Mouse (Mus musculus) kidney, embryonic 14.5 days (tissue): ENCODE data around the gene Knl1. TPM values are rescaled to one million over a fixed set of nuclear protein-coding genes. Genes with fewer than 3 reads are reported as not detected.
A peak's percentile ranks its signal among the peaks of the same experiment; 100 is the strongest.

ENCODE experiments used
- ATAC-seq: fragments of 200-750 bp; cut with Nextera tagmentation; 2 replicates; pipeline ENCODE4 v1.8.0; 2017; ENCODE audit warnings: moderate number of reproducible peaks, mild to moderate bottlenecking, moderate TSS enrichment, moderate library complexity; ENCODE audit not compliant: low FRiP score, low TSS enrichment
- H3K27ac ChIP-seq: fragments of 300-500 bp; sonication (generic); 2 replicates; pipeline ENCODE4 v1.5.1; 2014; ENCODE audit warnings: low read depth, mild to moderate bottlenecking, low read length, moderate library complexity, mixed read lengths
- H3K27me3 ChIP-seq: fragments of 300-500 bp; sonication (generic); 2 replicates; pipeline ENCODE4 v1.6.1; 2014; ENCODE audit warnings: mild to moderate bottlenecking, low read length; ENCODE audit not compliant: control insufficient read depth, insufficient read depth
- H3K36me3 ChIP-seq: fragments of 300-500 bp; sonication (generic); 2 replicates; pipeline ENCODE4 v1.6.1; 2014; ENCODE audit warnings: low read length, mixed read lengths; ENCODE audit not compliant: control insufficient read depth, insufficient read depth
- H3K4me1 ChIP-seq: fragments of 300-500 bp; sonication (generic); 2 replicates; pipeline ENCODE4 v1.6.1; 2014; ENCODE audit warnings: low read length, mixed read lengths; ENCODE audit not compliant: control insufficient read depth, insufficient read depth
- H3K4me2 ChIP-seq: fragments of 300-500 bp; sonication (generic); replicated peaks from 2 replicates; pipeline ENCODE4 v1.6.1; 2014; ENCODE audit warnings: low read depth, mild to moderate bottlenecking, low read length
- H3K4me3 ChIP-seq: fragments of 300-500 bp; sonication (generic); 2 replicates; pipeline ENCODE4 v1.5.1; 2014; ENCODE audit warnings: mild to moderate bottlenecking, low read length
- H3K9ac ChIP-seq: fragments of 300-500 bp; sonication (generic); 2 replicates; pipeline ENCODE4 v1.6.1; 2014; ENCODE audit warnings: low read depth, mild to moderate bottlenecking, low read length, moderate library complexity
- H3K9me3 ChIP-seq: fragments of 300-500 bp; sonication (generic); 2 replicates; pipeline ENCODE4 v1.6.1; 2016; ENCODE audit warnings: low read length; ENCODE audit not compliant: control insufficient read depth
- WGBS: fragments of 180-500 bp; shearing (Covaris S2); extraction: QIAGEN DNeasy Blood & Tissue Kit; methylation state at CpG from one replicate; pipeline ENCODE4 v1.1.7; 2014; 5-methylcytosine and 5-hydroxymethylcytosine counted together
- polyA plus RNA-seq: library from polyadenylated mRNA; unstranded; fragments of >200 nt; fragmentation: Nextera tagmentation; extraction: Ambion mirVana; gene quantifications from 2 replicates; pipeline ENCODE4 v1.2.1, GENCODE M21; 2014

Gene Knl1
- polyA plus RNA-seq, 1 experiment from 2014 or later = 48.3 TPM

DNA sequence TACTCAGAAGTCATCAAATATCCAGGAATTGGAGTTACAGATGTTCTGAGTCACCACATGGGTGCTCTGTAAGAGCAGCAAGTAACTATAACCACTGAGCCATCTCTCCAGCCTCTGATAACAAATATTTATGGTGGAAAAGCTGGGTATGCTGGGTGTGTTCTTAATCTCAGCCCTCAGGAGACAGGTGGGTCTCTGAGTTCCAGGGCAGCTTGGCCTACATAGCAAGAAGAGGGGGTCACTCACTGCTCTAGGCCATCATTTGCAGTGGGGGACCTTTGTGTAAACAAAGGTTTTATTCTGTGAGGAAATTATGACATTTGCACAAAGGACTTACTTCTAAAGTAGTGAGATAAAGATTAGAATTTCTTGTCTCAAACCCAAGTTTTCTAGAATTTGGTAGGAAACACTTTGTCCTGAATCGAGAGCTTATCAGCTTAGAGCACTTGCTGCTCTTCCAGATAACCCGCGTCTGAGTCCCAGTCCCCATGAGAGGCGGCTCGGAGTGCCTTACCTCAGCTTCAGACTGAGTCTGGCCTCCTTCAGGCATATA, 89.5 kb downstream of the Knl1 start:
- 93% methylated on average over 5 of the region's 5 CpGs for WGBS
- H3K27me3 ChIP-seq = no peaks in the 10 kb centered on the region
- no peak overlapping the region for H3K4me2 ChIP-seq
- H3K9me3 ChIP-seq = no peaks in the 10 kb centered on the region
- peaks cover 75% of the 10 kb centered on the region for H3K36me3 ChIP-seq
- H3K4me1 ChIP-seq = no peaks in the 10 kb centered on the region
- ATAC-seq = no peak
- H3K4me3 ChIP-seq = no peak overlapping the region
- no peak overlapping the region for H3K27ac ChIP-seq
- no peak overlapping the region for H3K9ac ChIP-seq

DNA sequence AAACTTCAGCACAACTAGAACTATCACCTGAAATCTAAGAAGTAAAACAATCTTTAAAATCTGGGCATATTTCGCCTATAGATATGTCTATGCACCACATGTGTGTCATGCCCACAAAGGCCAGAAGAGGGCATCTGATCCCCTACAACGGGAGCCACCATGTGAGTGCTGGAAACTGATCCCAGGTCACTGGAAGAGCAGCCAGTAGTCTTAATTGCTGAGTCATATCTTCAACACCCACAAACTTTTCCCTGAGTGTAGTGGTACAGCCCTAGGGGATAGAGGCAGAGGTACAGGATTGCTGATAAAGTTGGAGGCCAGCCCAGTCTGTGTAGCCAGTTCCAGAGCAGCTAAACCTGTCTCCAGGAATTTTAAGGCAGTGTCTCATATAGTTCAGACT, 98.3 kb downstream of the Knl1 start:
- Histone ChIP-seq H3K27me3 (no peaks in the 10 kb centered on the region), H3K9me3 (no peaks in the 10 kb centered on the region), H3K4me3 (no peak overlapping the region), H3K9ac (no peak overlapping the region), H3K4me1 (no peaks in the 10 kb centered on the region), H3K27ac (no peak overlapping the region), H3K4me2 (no peak overlapping the region), H3K36me3 (peaks cover 71% of the 10 kb centered on the region)
- 90% methylated on average over 2 of the region's 2 CpGs for WGBS
- no peak for ATAC-seq

DNA sequence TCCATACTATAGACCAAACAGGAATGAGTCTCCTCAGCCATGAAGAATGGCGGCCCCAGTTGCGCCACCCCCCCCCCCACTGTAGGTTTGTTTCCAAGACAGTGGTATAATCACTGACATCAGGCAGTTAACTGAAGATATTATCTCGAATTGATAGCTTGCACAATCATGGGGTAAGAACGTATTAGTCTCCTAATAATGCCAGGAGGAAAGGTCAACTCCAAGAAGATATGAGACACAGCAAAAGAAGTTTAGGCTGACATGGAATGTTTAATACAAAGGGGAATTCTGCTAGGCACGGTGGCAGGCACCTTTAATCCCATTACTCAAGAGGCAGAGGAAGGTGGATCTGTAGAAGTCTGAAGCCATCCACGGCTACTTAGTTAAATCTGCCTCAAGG, 99.5 kb downstream of the Knl1 start:
- ATAC-seq = no peak
- no peaks in the 10 kb centered on the region for H3K4me1 ChIP-seq
- no peak overlapping the region for H3K27ac ChIP-seq
- WGBS = 86% methylated on average over 6 of the region's 6 CpGs
- H3K4me3 ChIP-seq = no peak overlapping the region
- H3K4me2 ChIP-seq = no peak overlapping the region
- H3K27me3 ChIP-seq = no peaks in the 10 kb centered on the region
- H3K9ac ChIP-seq = no peak overlapping the region
- no peaks in the 10 kb centered on the region for H3K9me3 ChIP-seq
- H3K36me3 ChIP-seq = peaks cover 75% of the 10 kb centered on the region

DNA sequence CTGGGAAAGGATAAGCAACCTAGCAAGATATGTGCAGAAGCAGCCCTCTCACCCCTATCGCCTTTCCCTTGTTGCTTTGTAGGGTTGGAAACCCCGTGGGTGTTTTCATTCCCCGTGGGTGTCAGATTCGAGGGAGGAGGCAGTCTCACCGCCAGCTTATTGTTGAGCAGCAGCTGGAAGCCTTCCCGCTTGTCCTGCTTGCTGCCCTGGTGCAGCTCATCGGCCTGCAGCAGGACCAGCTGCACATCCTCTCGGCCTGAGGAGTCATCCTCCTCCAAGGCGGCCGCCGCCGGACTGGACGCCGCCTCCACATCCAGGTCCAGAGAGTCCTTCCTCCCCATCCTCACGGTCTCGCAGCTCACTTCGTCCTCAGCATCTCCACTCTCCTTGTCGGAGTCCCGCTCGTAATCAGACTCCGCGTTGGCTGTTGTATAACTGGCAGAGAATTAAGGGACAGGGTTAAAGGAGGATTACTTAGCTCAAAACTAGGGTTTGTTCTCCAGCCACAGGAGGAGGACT, 100.3 kb downstream of the Knl1 start:
- H3K36me3 ChIP-seq = peaks cover 75% of the 10 kb centered on the region
- no peak overlapping the region; the same call in 1 of the 2 replicates for H3K4me3 ChIP-seq
- peak; percentile 92 for ATAC-seq
- no peaks in the 10 kb centered on the region for H3K4me1 ChIP-seq
- WGBS = 51% methylated on average over 22 of the region's 22 CpGs
- 0 out of 2 replicates have a peak overlapping the region, but pooled peaks have one; percentile 30 for H3K27ac ChIP-seq
- no peak overlapping the region for H3K9ac ChIP-seq
- H3K27me3 ChIP-seq = no peaks in the 10 kb centered on the region
- H3K9me3 ChIP-seq = no peaks in the 10 kb centered on the region
- H3K4me2 ChIP-seq = no peak overlapping the region

DNA sequence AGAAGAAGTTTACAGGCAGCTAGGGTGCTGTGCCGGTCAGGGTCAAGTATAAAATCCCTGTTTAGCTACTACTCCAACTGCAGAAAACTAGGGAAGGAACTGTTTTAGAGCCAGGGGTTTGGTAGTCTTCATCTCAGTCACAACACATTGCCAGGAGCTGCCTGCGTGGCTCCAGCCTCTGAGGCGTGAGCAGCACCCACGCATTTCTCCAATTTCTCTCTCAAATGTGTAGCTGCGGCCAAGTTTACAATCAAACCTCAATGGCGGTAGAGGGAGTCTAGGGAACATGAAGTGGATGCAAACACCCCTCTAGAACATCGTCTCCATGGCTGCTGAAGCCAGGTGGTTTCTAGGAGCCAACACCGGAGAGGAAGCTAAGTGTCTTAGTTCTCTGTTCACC, 100.9 kb downstream of the Knl1 start:
- H3K27me3 ChIP-seq = no peaks in the 10 kb centered on the region
- WGBS = 80% methylated on average over 8 of the region's 8 CpGs
- peaks cover 76% of the 10 kb centered on the region for H3K36me3 ChIP-seq
- H3K9me3 ChIP-seq = no peaks in the 10 kb centered on the region
- no peaks in the 10 kb centered on the region for H3K4me1 ChIP-seq
- no peak overlapping the region for H3K4me2 ChIP-seq
- ATAC-seq = no peak
- no peak overlapping the region for H3K9ac ChIP-seq
- H3K4me3 ChIP-seq = no peak overlapping the region; the same call in 1 of the 2 replicates
- H3K27ac ChIP-seq = 0 out of 2 replicates have a peak overlapping the region, but pooled peaks have one; percentile 30

DNA sequence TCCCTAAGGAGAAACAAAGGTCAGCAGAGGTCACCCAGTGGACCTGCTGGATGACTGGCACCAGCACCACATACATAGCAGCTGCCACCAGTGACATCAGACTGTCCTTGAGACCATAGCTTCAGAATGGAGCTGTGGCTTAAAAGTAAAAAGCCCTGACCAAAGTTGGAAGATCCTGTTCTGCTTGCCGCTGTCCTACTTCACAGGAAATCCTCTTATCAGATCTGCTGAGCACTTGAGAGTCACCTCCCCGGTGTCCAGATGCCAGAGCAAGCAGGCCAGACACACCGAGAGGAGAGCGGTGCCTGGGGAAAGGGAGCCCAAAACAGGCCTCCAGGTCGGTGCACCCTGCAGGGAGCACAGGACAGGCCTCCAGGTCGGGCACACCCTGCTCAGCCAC, 105.3 kb downstream of the Knl1 start:
- no peak overlapping the region for H3K4me2 ChIP-seq
- H3K27ac ChIP-seq = no peak overlapping the region
- H3K9ac ChIP-seq = no peak overlapping the region
- peaks cover 3% of the 10 kb centered on the region; the same call in 1 of the 2 replicates for H3K4me1 ChIP-seq
- ATAC-seq = no peak
- no peaks in the 10 kb centered on the region for H3K27me3 ChIP-seq
- WGBS = 80% methylated on average over 6 of the region's 6 CpGs
- no peak overlapping the region for H3K4me3 ChIP-seq
- no peaks in the 10 kb centered on the region for H3K9me3 ChIP-seq
- H3K36me3 ChIP-seq = peaks cover 58% of the 10 kb centered on the region

DNA sequence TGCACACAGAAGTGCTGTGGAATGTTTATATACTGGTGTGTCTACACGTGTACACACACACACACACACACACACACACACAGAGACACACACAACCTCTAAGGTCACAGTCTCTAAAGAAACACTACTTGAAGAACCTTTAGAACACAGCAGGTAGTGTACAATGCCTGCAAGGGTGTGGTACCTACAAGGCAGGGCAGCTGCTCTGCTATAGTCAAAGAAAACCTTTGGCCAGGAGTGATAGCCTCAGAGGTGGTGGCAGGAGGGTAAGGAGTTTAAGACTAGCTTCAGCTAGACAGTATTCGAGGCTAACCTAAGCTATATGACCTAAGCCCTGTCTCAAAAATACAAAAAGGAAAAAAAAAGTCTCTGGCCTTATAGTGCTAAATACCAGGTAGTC, 107.8 kb downstream of the Knl1 start:
- Histone ChIP-seq H3K4me3 (no peak overlapping the region), H3K27me3 (no peaks in the 10 kb centered on the region), H3K4me2 (no peak overlapping the region), H3K27ac (no peak overlapping the region), H3K4me1 (peaks cover 3% of the 10 kb centered on the region; the same call in 1 of the 2 replicates), H3K9ac (no peak overlapping the region), H3K36me3 (peaks cover 38% of the 10 kb centered on the region), H3K9me3 (no peaks in the 10 kb centered on the region)
- ATAC-seq = no peak
- WGBS = 85% methylated on average over 2 of the region's 2 CpGs

Other genes starting within 250 kb of the Knl1 start
- 134 and 141 TPM in 2 replicates for gene Knstrn, start 233.1 kb upstream of the Knl1 start, polyA plus RNA-seq
- gene Ivd, start 185.2 kb upstream of the Knl1 start, polyA plus RNA-seq = 55.8 and 63.1 TPM in 2 replicates
- gene Bahd1, start 146.7 kb upstream of the Knl1 start, polyA plus RNA-seq = 1.2 and 2.3 TPM in 2 replicates
- 27.1 and 31.8 TPM in 2 replicates for gene Chst14, start 120.6 kb upstream of the Knl1 start, polyA plus RNA-seq
- 19.9 and 22.0 TPM in 2 replicates for gene Ccdc32, start 17.7 kb upstream of the Knl1 start, polyA plus RNA-seq
- 5.8 and 6.0 TPM in 2 replicates for gene Rpusd2, start 12.3 kb upstream of the Knl1 start, polyA plus RNA-seq
- gene Rad51, start 65.7 kb downstream of the Knl1 start, polyA plus RNA-seq = 40.0 and 51.9 TPM in 2 replicates
- 35.8 and 41.9 TPM in 2 replicates for gene Rmdn3, start 109.9 kb downstream of the Knl1 start, polyA plus RNA-seq
- gene Gchfr, start 120.7 kb downstream of the Knl1 start, polyA plus RNA-seq = 35.5 and 41.7 TPM in 2 replicates
- gene Gm14137, start 127.4 kb downstream of the Knl1 start, polyA plus RNA-seq = 0.31 and 0.43 TPM in 2 replicates
- gene Zfyve19, start 161.5 kb downstream of the Knl1 start, polyA plus RNA-seq = 47.9 and 49.1 TPM in 2 replicates
- gene Dnajc17, start 161.7 kb downstream of the Knl1 start, polyA plus RNA-seq = 21.4 and 24.5 TPM in 2 replicates
- gene Ppp1r14d, start 182.8 kb downstream of the Knl1 start, polyA plus RNA-seq = 0.28 and 0.94 TPM in 2 replicates
- 23.6 and 38.1 TPM in 2 replicates for gene Spint1, start 190.2 kb downstream of the Knl1 start, polyA plus RNA-seq
- gene Rhov, start 224.2 kb downstream of the Knl1 start, polyA plus RNA-seq = 0.23 and 0.61 TPM in 2 replicates
- gene Vps18, start 241.6 kb downstream of the Knl1 start, polyA plus RNA-seq = 7.1 and 13.3 TPM in 2 replicates